Mouse (Mus musculus) MEL (cell line): Measurements from ENCODE around the gene Pygo1. TPM values are rescaled to one million over a fixed set of nuclear protein-coding genes. Genes with fewer than 3 reads are reported as not detected.

Source experiments
- DNase-seq: peaks from one replicate; pipeline ENCODE4 v3.0.0; 2011; ENCODE audit warnings: low read depth, low spot score
- H3K27ac ChIP-seq: 2 replicates; pipeline ENCODE4 v1.5.1; 2012; ENCODE audit warnings: low read depth, mild to moderate bottlenecking, control low read depth, low read length, moderate library complexity; ENCODE audit not compliant: control insufficient read depth
- H3K27me3 ChIP-seq, 2 experiments: fragments of 150-350 bp in 1 of 2; sonication (generic) in 1 of 2; 2 replicates each; pipeline ENCODE4 v1.6.1; 2012; ENCODE audit warnings: low read length in 2 of 2, mild to moderate bottlenecking in 2 of 2, improper control_type of control experiment in 1 of 2, moderate library complexity in 1 of 2; ENCODE audit not compliant: insufficient read depth in 2 of 2, control insufficient read depth in 1 of 2
- H3K36me3 ChIP-seq, 2 experiments: 2 replicates each; pipeline ENCODE4 v1.6.1; 2012 to 2014; ENCODE audit warnings: low read length in 2 of 2, improper control_type of control experiment in 1 of 2, inconsistent platforms in 1 of 2, mild to moderate bottlenecking in 1 of 2; ENCODE audit not compliant: insufficient read depth in 2 of 2, control insufficient read depth in 1 of 2
- H3K4me1 ChIP-seq, 2 experiments: fragments of 150-350 bp in 1 of 2; sonication (generic) in 1 of 2; 2 replicates each; pipeline ENCODE4 v1.6.1; 2012; ENCODE audit warnings: low read length in 2 of 2, improper control_type of control experiment in 1 of 2, mild to moderate bottlenecking in 1 of 2; ENCODE audit not compliant: insufficient read depth in 2 of 2, control insufficient read depth in 1 of 2
- H3K4me3 ChIP-seq, 2 experiments: fragments of 150-350 bp in 1 of 2; sonication (generic) in 1 of 2; 2 replicates each; pipeline ENCODE4 v1.5.1; 2012; ENCODE audit warnings: low read depth in 2 of 2, low read length in 2 of 2, mild to moderate bottlenecking in 2 of 2, moderate library complexity in 2 of 2, control low read depth in 1 of 2, improper control_type of control experiment in 1 of 2; ENCODE audit not compliant: control insufficient read depth in 1 of 2, insufficient read depth in 1 of 2
- H3K79me2 ChIP-seq: 2 replicates; pipeline ENCODE4 v1.6.1; 2012; ENCODE audit warnings: mild to moderate bottlenecking, low read length, moderate library complexity; ENCODE audit not compliant: control insufficient read depth, poor library complexity, insufficient read depth
- H3K9ac ChIP-seq: 2 replicates; pipeline ENCODE4 v1.6.1; 2012; ENCODE audit warnings: low read depth, mild to moderate bottlenecking, control low read depth, low read length, moderate library complexity; ENCODE audit not compliant: control insufficient read depth, poor library complexity, severe bottlenecking
- H3K9me3 ChIP-seq: fragments of 150-350 bp; sonication (generic); replicated peaks from 2 replicates; pipeline ENCODE4 v1.6.1; 2012; ENCODE audit warnings: mild to moderate bottlenecking, low read length, improper control_type of control experiment, moderate library complexity; ENCODE audit not compliant: insufficient read depth
- CHD1 ChIP-seq: IDR thresholded peaks from 2 replicates; pipeline ENCODE4 v1.6.1; 2012; ENCODE audit warnings: low read depth, mild to moderate bottlenecking, inconsistent platforms, low read length, improper control_type of control experiment
- CHD2 ChIP-seq: IDR thresholded peaks from 2 replicates; pipeline ENCODE4 v1.6.1; 2011; ENCODE audit warnings: low read length, improper control_type of control experiment
- CTCF ChIP-seq, 3 experiments: IDR thresholded peaks in 2 of 3; conservative IDR thresholded peaks in 1 of 3; 2 replicates each; pipeline ENCODE4 v1.5.1; 2011 to 2012; ENCODE audit warnings: low read length in 3 of 3, low read depth in 2 of 3, mild to moderate bottlenecking in 2 of 3, improper control_type of control experiment in 1 of 3, inconsistent platforms in 1 of 3, mixed read lengths in 1 of 3, moderate library complexity in 1 of 3; ENCODE audit not compliant: control insufficient read depth in 1 of 3, insufficient read depth in 1 of 3, poor library complexity in 1 of 3, severe bottlenecking in 1 of 3
- ETS1 ChIP-seq: IDR thresholded peaks from 2 replicates; pipeline ENCODE4 v1.6.1; 2012; ENCODE audit warnings: low read depth, mild to moderate bottlenecking, inconsistent platforms, low read length, improper control_type of control experiment, moderate library complexity
- GABPA ChIP-seq: IDR thresholded peaks from 2 replicates; pipeline ENCODE4 v1.6.1; 2012; ENCODE audit warnings: low read depth, mild to moderate bottlenecking, inconsistent platforms, low read length, improper control_type of control experiment, moderate library complexity
- GATA1 ChIP-seq: IDR thresholded peaks from 2 replicates; pipeline ENCODE4 v1.6.1; 2011; ENCODE audit warnings: low read depth, low read length, improper control_type of control experiment
- HCFC1 ChIP-seq: IDR thresholded peaks from 2 replicates; pipeline ENCODE4 v1.6.1; 2012; ENCODE audit warnings: low read depth, mild to moderate bottlenecking, inconsistent platforms, low read length, improper control_type of control experiment, moderate library complexity
- JUND ChIP-seq: IDR thresholded peaks from 2 replicates; pipeline ENCODE4 v1.6.1; 2011; ENCODE audit warnings: low read depth, mild to moderate bottlenecking, improper control_type of control experiment, low read length
- MAFK ChIP-seq: IDR thresholded peaks from 2 replicates; pipeline ENCODE4 v1.6.1; 2011; ENCODE audit warnings: low read depth, mild to moderate bottlenecking, low read length, improper control_type of control experiment, borderline replicate concordance
- MAX ChIP-seq: IDR thresholded peaks from 2 replicates; pipeline ENCODE4 v1.6.1; 2011; ENCODE audit warnings: low read length, improper control_type of control experiment
- MAZ ChIP-seq: IDR thresholded peaks from 2 replicates; pipeline ENCODE4 v1.6.1; 2012; ENCODE audit warnings: low read depth, mild to moderate bottlenecking, inconsistent platforms, low read length, improper control_type of control experiment
- MEF2A ChIP-seq: IDR thresholded peaks from 2 replicates; pipeline ENCODE4 v1.6.1; 2014; ENCODE audit warnings: low read depth, mild to moderate bottlenecking, inconsistent platforms, low read length, improper control_type of control experiment; ENCODE audit not compliant: poor library complexity, insufficient replicate concordance, severe bottlenecking; ENCODE audit errors: extremely low read depth
- MXI1 ChIP-seq: IDR thresholded peaks from 2 replicates; pipeline ENCODE4 v1.6.1; 2011; ENCODE audit warnings: mild to moderate bottlenecking, low read depth, low read length, improper control_type of control experiment
- MYB ChIP-seq: IDR thresholded peaks from 2 replicates; pipeline ENCODE4 v1.6.1; 2011; ENCODE audit warnings: mild to moderate bottlenecking, low read depth, low read length, improper control_type of control experiment
- MYC ChIP-seq: IDR thresholded peaks from 2 replicates; pipeline ENCODE4 v1.6.1; 2011; ENCODE audit warnings: low read depth, mild to moderate bottlenecking, low read length, improper control_type of control experiment, moderate library complexity
- NRF1 ChIP-seq: IDR thresholded peaks from 2 replicates; pipeline ENCODE4 v1.6.1; 2014; ENCODE audit warnings: low read depth, mild to moderate bottlenecking, inconsistent platforms, low read length, improper control_type of control experiment, moderate library complexity; ENCODE audit not compliant: poor library complexity, insufficient read depth, severe bottlenecking
- POLR2AphosphoS2 ChIP-seq: IDR thresholded peaks from 2 replicates; pipeline ENCODE4 v1.6.1; 2011; ENCODE audit warnings: low read length, improper control_type of control experiment
- POLR2AphosphoS5 ChIP-seq: IDR thresholded peaks from 2 replicates; pipeline ENCODE4 v1.6.1; 2012; ENCODE audit warnings: low read depth, borderline replicate concordance, mild to moderate bottlenecking, inconsistent platforms, low read length, moderate library complexity, mixed read lengths
- RAD21 ChIP-seq: IDR thresholded peaks from 2 replicates; pipeline ENCODE4 v1.6.1; 2011; ENCODE audit warnings: mild to moderate bottlenecking, low read depth, low read length, improper control_type of control experiment
- RCOR1 ChIP-seq: IDR thresholded peaks from 2 replicates; pipeline ENCODE4 v1.6.1; 2012; ENCODE audit warnings: low read depth, mild to moderate bottlenecking, inconsistent platforms, low read length, improper control_type of control experiment
- SIN3A ChIP-seq: IDR thresholded peaks from 2 replicates; pipeline ENCODE4 v1.6.1; 2012; ENCODE audit warnings: low read length, improper control_type of control experiment, inconsistent platforms
- TAL1 ChIP-seq: IDR thresholded peaks from 2 replicates; pipeline ENCODE4 v1.6.1; 2012; ENCODE audit warnings: mild to moderate bottlenecking, inconsistent platforms, low read length, moderate library complexity, mixed read lengths
- TBP ChIP-seq: IDR thresholded peaks from 2 replicates; pipeline ENCODE4 v1.8.0; 2011; ENCODE audit warnings: low read depth, low read length, improper control_type of control experiment
- TCF12 ChIP-seq: IDR thresholded peaks from 2 replicates; pipeline ENCODE4 v1.6.1; 2014; ENCODE audit warnings: low read depth, mild to moderate bottlenecking, inconsistent platforms, low read length, improper control_type of control experiment, moderate library complexity
- UBTF ChIP-seq: IDR thresholded peaks from 2 replicates; pipeline ENCODE4 v1.6.1; 2012; ENCODE audit warnings: low read depth, mild to moderate bottlenecking, inconsistent platforms, low read length, improper control_type of control experiment, moderate library complexity, borderline replicate concordance; ENCODE audit not compliant: insufficient read depth
- USF1 ChIP-seq: IDR thresholded peaks from 2 replicates; pipeline ENCODE4 v1.6.1; 2014; ENCODE audit warnings: low read depth, mild to moderate bottlenecking, inconsistent platforms, low read length, improper control_type of control experiment, moderate library complexity
- ZC3H11A ChIP-seq: IDR thresholded peaks from 2 replicates; pipeline ENCODE4 v1.6.1; 2012; ENCODE audit warnings: low read depth, mild to moderate bottlenecking, inconsistent platforms, low read length, improper control_type of control experiment
- ZKSCAN1 ChIP-seq: IDR thresholded peaks from 2 replicates; pipeline ENCODE4 v1.6.1; 2012; ENCODE audit warnings: low read depth, mild to moderate bottlenecking, inconsistent platforms, low read length, improper control_type of control experiment, moderate library complexity
- ZMIZ1 ChIP-seq: IDR thresholded peaks from 2 replicates; pipeline ENCODE4 v1.6.1; 2012; ENCODE audit warnings: low read depth, mild to moderate bottlenecking, inconsistent platforms, low read length, improper control_type of control experiment, moderate library complexity
- ZNF384 ChIP-seq: IDR thresholded peaks from 2 replicates; pipeline ENCODE4 v1.6.1; 2012; ENCODE audit warnings: low read depth, mild to moderate bottlenecking, inconsistent platforms, low read length, improper control_type of control experiment
- polyA plus RNA-seq, 2 experiments: library from polyadenylated mRNA; stranded (reverse) in 1 of 2; unstranded in 1 of 2; fragments of >175 nt in 1 of 2; fragments of >200 nt in 1 of 2; gene quantifications; 2 replicates each; pipeline versions ENCODE4 v1.2.1 to v1.2.4; 2012; ENCODE audit warnings: low replicate concordance in 2 of 2, low read depth in 1 of 2; ENCODE audit not compliant: insufficient read length in 2 of 2, insufficient read depth in 1 of 2, missing spikeins in 1 of 2
- total RNA-seq: library from RNA; depleted of rRNA; stranded (reverse); fragments of 300-350 nt; gene quantifications from 2 replicates; pipeline ENCODE4 v1.2.3, GENCODE M21; 2012

Pygo1 gene
- total and polyA plus RNA-seq, 3 experiments: not detected

GRCm38 (mm10) chr9:72961346-72961745, 35.9 kb downstream of the Pygo1 start:
- H3K4me3 ChIP-seq: peak overlapping the region; percentile 77 to 90
- H3K9ac ChIP-seq: peak overlapping the region; percentile 75
- peaks cover 0 to 4% of the 10 kb centered on the region in 2 experiments; a peak in 2 of 4 replicates for H3K36me3 ChIP-seq

GRCm38 (mm10) chr9:72961959-72962358, 36.5 kb downstream of the Pygo1 start:
- H3K9ac ChIP-seq: peak overlapping the region; percentile 75
- no peaks in the 10 kb centered on the region for H3K9me3 ChIP-seq
- H3K27ac ChIP-seq: peak overlapping the region; percentile 56
- H3K4me3 ChIP-seq: peak overlapping the region; percentile 77 to 90
- peaks cover 0 to 4% of the 10 kb centered on the region in 2 experiments; a peak in 2 of 4 replicates for H3K36me3 ChIP-seq
- no peaks in the 10 kb centered on the region for H3K27me3 ChIP-seq
- no peaks in the 10 kb centered on the region; the same call in 1 of the 2 replicates for H3K79me2 ChIP-seq
- H3K4me1 ChIP-seq: peaks cover 2 to 11% of the 10 kb centered on the region in 2 experiments; a peak in 3 of 4 replicates
- DNase-seq: peak; percentile 79
- TF ChIP-seq POLR2AphosphoS2 (no peak), NRF1 (no peak), ZNF384 (no peak), HCFC1 (peak; percentile 60; the same call in 1 of the 2 replicates), GATA1 (no peak), CHD2 (no peak), TAL1 (no peak), MEF2A (no peak), CTCF (IDR thresholded peaks at IDR 0.05 in 2 of 3, conservative IDR thresholded peaks at IDR 0.05 in 1 of 3; ENCODE audit: control insufficient read depth in 1 of 3, insufficient read depth in 1 of 3, low read depth in 2 of 3, low read length in 3 of 3, poor library complexity in 1 of 3, severe bottlenecking in 1 of 3) (no peak), SIN3A (peak; percentile 24; the same call in 1 of the 2 replicates), TBP (peak; percentile 51), ZMIZ1 (no peak), GABPA (no peak), MAZ (no peak), RCOR1 (no peak), ZKSCAN1 (no peak), ZC3H11A (no peak), MAFK (no peak), MAX (no peak), RAD21 (no peak), MXI1 (peak; percentile 42; the same call in 1 of the 2 replicates), UBTF (no peak), MYB (no peak), JUND (no peak), MYC (no peak), ETS1 (0 out of 2 replicates have a peak, but pooled peaks have one; percentile 28), USF1 (no peak), POLR2AphosphoS5 (no peak)

More at GRCm38 (mm10) chr9:72961346-72961745, 35.9 kb downstream of the Pygo1 start:
- peak overlapping the region; percentile 56 for H3K27ac ChIP-seq
- no peak for TF ChIP-seq CHD2
- TF ChIP-seq MXI1: no peak
- no peak for TF ChIP-seq CHD1
- TF ChIP-seq NRF1: no peak
- no peak for TF ChIP-seq TCF12
- no peak for TF ChIP-seq CTCF (IDR thresholded peaks at IDR 0.05 in 2 of 3, conservative IDR thresholded peaks at IDR 0.05 in 1 of 3; ENCODE audit: control insufficient read depth in 1 of 3, insufficient read depth in 1 of 3, low read depth in 2 of 3, low read length in 3 of 3, poor library complexity in 1 of 3, severe bottlenecking in 1 of 3)
- TF ChIP-seq POLR2AphosphoS5: no peak
- TF ChIP-seq MAX: no peak
- no peak for DNase-seq
- H3K9me3 ChIP-seq: no peaks in the 10 kb centered on the region
- H3K4me1 ChIP-seq: peaks cover 2 to 11% of the 10 kb centered on the region in 2 experiments; a peak in 3 of 4 replicates
- no peaks in the 10 kb centered on the region; the same call in 1 of the 2 replicates for H3K79me2 ChIP-seq
- H3K27me3 ChIP-seq: no peaks in the 10 kb centered on the region
